Mouse (Mus musculus): Measurements from ENCODE around the gene Gm266.

- TF ChIP-seq CTCF (IDR thresholded peaks at IDR 0.05) (no peak), EP300 (IDR thresholded peaks at IDR 0.05) (no peak)
Observed at GRCm38 (mm10) chr12:111514231-111514792, 28.7 kb upstream of the Gm266 start.
